Mouse (Mus musculus) brain, adult 2 months (tissue): ENCODE results near the gene Dip2c.

Source experiments
- DNase-seq: peaks from one replicate; pipeline ENCODE4 v3.0.0; 2011; ENCODE audit warnings: low read depth, low spot score

Gene Dip2c

DNA sequence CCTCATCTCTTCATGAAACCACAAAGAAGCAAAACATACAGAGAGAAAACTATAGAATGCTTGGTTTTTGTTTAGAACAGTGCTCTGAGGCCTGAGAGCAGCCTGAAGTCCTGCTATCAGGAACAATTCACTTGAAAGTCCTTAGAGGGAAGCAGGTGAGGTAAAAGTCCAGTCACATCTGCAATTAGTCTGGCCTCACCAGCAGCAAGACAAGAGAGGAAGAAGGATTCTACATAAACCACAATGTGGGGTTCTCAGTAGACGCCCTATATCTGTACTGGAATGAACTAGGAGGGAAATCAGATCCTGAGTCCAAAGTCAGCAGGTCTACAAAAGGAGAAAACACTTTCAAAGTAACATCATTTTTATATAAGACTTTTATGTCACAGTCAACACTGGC, 438.9 kb downstream of the Dip2c start:
- DNase-seq = no peak
